Mouse (Mus musculus) limb, embryonic 14.5 days (tissue): Measurements from ENCODE around the gene Hmga1. TPM values are rescaled to one million over a fixed set of nuclear protein-coding genes. Genes with fewer than 3 reads are reported as not detected.

Source experiments
- ATAC-seq: fragments of 200-750 bp; cut with Nextera tagmentation; 2 replicates; pipeline ENCODE4 v1.8.0; 2017; ENCODE audit warnings: low read depth, moderate number of reproducible peaks, moderate TSS enrichment; ENCODE audit not compliant: low FRiP score
- DNase-seq: peaks from one replicate; pipeline ENCODE4 v3.0.0-alpha.2; 2015; ENCODE audit warnings: low spot score
- H3K27ac ChIP-seq: fragments of 300-500 bp; sonication (generic); replicated peaks from 2 replicates; pipeline ENCODE4 v1.5.1; 2014; ENCODE audit warnings: low read depth, mild to moderate bottlenecking, low read length, moderate library complexity, mixed read lengths
- H3K27me3 ChIP-seq: fragments of 300-500 bp; sonication (generic); 2 replicates; pipeline ENCODE4 v1.6.1; 2014; ENCODE audit warnings: low read length, mixed read lengths; ENCODE audit not compliant: control insufficient read depth, insufficient read depth
- H3K36me3 ChIP-seq: fragments of 300-500 bp; sonication (generic); 2 replicates; pipeline ENCODE4 v1.6.1; 2014; ENCODE audit warnings: mild to moderate bottlenecking, low read length, moderate library complexity, mixed read lengths; ENCODE audit not compliant: control insufficient read depth, insufficient read depth
- H3K4me1 ChIP-seq: fragments of 300-500 bp; sonication (generic); 2 replicates; pipeline ENCODE4 v1.6.1; 2014; ENCODE audit warnings: antibody characterized with exemption, low read length, mixed read lengths; ENCODE audit not compliant: control insufficient read depth, insufficient read depth
- H3K4me2 ChIP-seq: fragments of 300-500 bp; sonication (generic); replicated peaks from 2 replicates; pipeline ENCODE4 v1.6.1; 2014; ENCODE audit warnings: low read depth, mild to moderate bottlenecking, low read length, moderate library complexity; ENCODE audit not compliant: severe bottlenecking
- H3K4me3 ChIP-seq: fragments of 300-500 bp; sonication (generic); replicated peaks from 2 replicates; pipeline ENCODE4 v1.5.1; 2014; ENCODE audit warnings: low read length
- H3K9ac ChIP-seq: fragments of 300-500 bp; sonication (generic); 2 replicates; pipeline ENCODE4 v1.6.1; 2014; ENCODE audit warnings: mild to moderate bottlenecking, low read depth, low read length, moderate library complexity; ENCODE audit not compliant: severe bottlenecking
- H3K9me3 ChIP-seq: fragments of 300-500 bp; sonication (generic); 2 replicates; pipeline ENCODE4 v1.6.1; 2016; ENCODE audit warnings: low read length; ENCODE audit not compliant: control insufficient read depth
- POLR2A ChIP-seq: fragments of 200-500 bp; IDR thresholded peaks from 2 replicates; pipeline ENCODE4 v1.8.0; 2012; ENCODE audit warnings: inconsistent platforms, mild to moderate bottlenecking, moderate library complexity, borderline replicate concordance; ENCODE audit not compliant: insufficient read depth, insufficient read length; ENCODE audit errors: extremely low read depth
- WGBS: fragments of 180-500 bp; shearing (Covaris S2); extraction: QIAGEN DNeasy Blood & Tissue Kit; methylation state at CpG from one replicate; pipeline ENCODE4 v1.1.7; 2014; 5-methylcytosine and 5-hydroxymethylcytosine counted together
- polyA plus RNA-seq, 2 experiments: library from polyadenylated mRNA; depleted of rRNA in 1 of 2; stranded (reverse) in 1 of 2; unstranded in 1 of 2; fragments of >200 nt; fragmentation: Nextera tagmentation in 1 of 2; extraction: Ambion mirVana in 1 of 2; gene quantifications; 2 replicates each; pipeline versions ENCODE4 v1.2.1 to v1.2.3; 2012 to 2014

Gene Hmga1
- polyA plus RNA-seq, 2 experiments: 196 to 227 TPM

GRCm38 (mm10) chr17:27613016-27613415, 56.7 kb downstream of the Hmga1 start:
- Histone ChIP-seq H3K4me3 (no peak overlapping the region), H3K4me1 (peaks cover 25% of the 10 kb centered on the region; the same call in 1 of the 2 replicates), H3K27ac (no peak overlapping the region), H3K9me3 (peaks cover 6% of the 10 kb centered on the region), H3K4me2 (no peak overlapping the region), H3K36me3 (peaks cover 7% of the 10 kb centered on the region; the same call in 1 of the 2 replicates), H3K27me3 (no peaks in the 10 kb centered on the region), H3K9ac (no peak overlapping the region)
- WGBS: 83% methylated on average over 4 of the region's 4 CpGs
- ATAC-seq (no peak), DNase-seq (no peak)
- TF ChIP-seq POLR2A: no peak

Other genes starting within 250 kb of the Hmga1 start
- gene Grm4, start 35.1 kb upstream of the Hmga1 start, polyA plus RNA-seq (2012; rRNA removed): 1.6 and 2.2 TPM in 2 replicates
- 0.75 and 1.0 TPM in 2 replicates for gene Grm4, start 35.1 kb upstream of the Hmga1 start, polyA plus RNA-seq (2014; fragmentation: Nextera tagmentation; extraction: Ambion mirVana)
- 24.1 and 28.0 TPM in 2 replicates for gene AI413582, start 9.3 kb downstream of the Hmga1 start, polyA plus RNA-seq (2012; rRNA removed)
- 31.4 and 31.9 TPM in 2 replicates for gene AI413582, start 9.3 kb downstream of the Hmga1 start, polyA plus RNA-seq (2014; fragmentation: Nextera tagmentation; extraction: Ambion mirVana)
- 116 and 121 TPM in 2 replicates for gene Nudt3, start 67.0 kb downstream of the Hmga1 start, polyA plus RNA-seq (2012; rRNA removed)
- 35.7 and 36.8 TPM in 2 replicates for gene Nudt3, start 67.0 kb downstream of the Hmga1 start, polyA plus RNA-seq (2014; fragmentation: Nextera tagmentation; extraction: Ambion mirVana)
- gene RPS10-NUDT3, start 78.7 kb downstream of the Hmga1 start, polyA plus RNA-seq (2012; rRNA removed): 0.11 TPM in 1 of 2 replicates, not detected in the other
- not detected in 2 replicates for gene RPS10-NUDT3, start 78.7 kb downstream of the Hmga1 start, polyA plus RNA-seq (2014; fragmentation: Nextera tagmentation; extraction: Ambion mirVana)
- gene Rps10, start 80.2 kb downstream of the Hmga1 start, polyA plus RNA-seq (2012; rRNA removed): 1,839 and 1,928 TPM in 2 replicates
- gene Rps10, start 80.2 kb downstream of the Hmga1 start, polyA plus RNA-seq (2014; fragmentation: Nextera tagmentation; extraction: Ambion mirVana): 1,149 and 1,160 TPM in 2 replicates
- gene Pacsin1, start 99.0 kb downstream of the Hmga1 start, polyA plus RNA-seq (2012; rRNA removed): 2.4 and 3.3 TPM in 2 replicates
- 3.3 and 4.5 TPM in 2 replicates for gene Pacsin1, start 99.0 kb downstream of the Hmga1 start, polyA plus RNA-seq (2014; fragmentation: Nextera tagmentation; extraction: Ambion mirVana)
- 0.52 and 0.67 TPM in 2 replicates for gene Spdef, start 172.5 kb downstream of the Hmga1 start, polyA plus RNA-seq (2012; rRNA removed)
- 0.39 TPM in 1 of 2 replicates, not detected in the other for gene Spdef, start 172.5 kb downstream of the Hmga1 start, polyA plus RNA-seq (2014; fragmentation: Nextera tagmentation; extraction: Ambion mirVana)